Mouse (Mus musculus) G1E (cell line): Measurements from ENCODE around the gene Nkd2.

Source experiments
- CTCF ChIP-seq: IDR thresholded peaks from 2 replicates; pipeline ENCODE4 v1.5.1; 2012; ENCODE audit warnings: low read depth, low read length, inconsistent platforms, mixed read lengths
- GATA2 ChIP-seq: IDR thresholded peaks from 2 replicates; pipeline ENCODE4 v1.6.1; 2012; ENCODE audit warnings: low read depth, low read length, inconsistent platforms, borderline replicate concordance
- TAL1 ChIP-seq: conservative IDR thresholded peaks from 2 replicates; pipeline ENCODE4 v1.6.1; 2012; ENCODE audit warnings: low read depth, low read length, inconsistent platforms, mixed read lengths

DNA sequence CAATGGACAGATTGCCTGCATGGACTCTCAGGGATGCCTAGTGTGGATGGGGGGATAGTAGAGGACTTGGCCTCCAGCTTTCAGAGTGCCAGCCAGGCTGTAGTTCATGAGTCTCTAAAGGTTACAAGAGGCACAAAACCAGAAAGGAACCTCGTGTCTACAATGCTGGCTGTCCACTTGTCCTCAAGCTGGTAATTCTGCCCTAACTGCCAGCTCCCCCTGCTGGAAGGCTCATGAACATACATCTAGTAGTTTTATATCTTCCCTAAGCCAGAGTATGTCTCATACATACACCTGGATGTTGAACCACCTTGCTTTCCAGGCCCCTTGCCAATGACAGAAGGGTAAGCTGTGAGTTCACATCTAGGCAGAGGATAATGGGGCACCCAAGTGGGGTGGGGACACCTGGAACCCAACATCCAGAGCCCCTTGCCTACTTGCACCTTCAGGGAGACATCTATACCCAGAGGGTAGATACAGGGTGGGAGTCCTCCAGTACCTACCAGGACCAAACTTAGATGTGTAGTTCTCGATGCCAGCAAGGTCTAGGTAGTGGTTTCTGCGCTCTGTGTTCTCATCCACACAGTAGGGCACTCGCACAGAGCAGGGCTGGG lies 25.1 kb downstream of the Nkd2 start:
- TF ChIP-seq CTCF (peak; percentile 53), TAL1 (no peak), GATA2 (no peak)
